Mouse (Mus musculus) common myeloid progenitor, adult 5-6 weeks (primary cell): ENCODE data around the gene Tfam. TPM values are rescaled to one million over a fixed set of nuclear protein-coding genes. Genes with fewer than 3 reads are reported as not detected.

Experiments
- ATAC-seq: replicated peaks from 2 replicates; pipeline ENCODE4 v1.8.0; 2016; ENCODE audit warnings: low read depth, mild to moderate bottlenecking, moderate TSS enrichment, inconsistent platforms; ENCODE audit not compliant: poor library complexity, severe bottlenecking
- total RNA-seq: library from RNA; stranded (forward); fragments of 200-1000, 187-1606 nt; gene quantifications from 2 replicates; pipeline ENCODE4 v1.2.3, GENCODE M21; 2017

The Tfam gene
- total RNA-seq, 1 experiment from 2014 or later = 147 TPM

- ATAC-seq = no peak
Observed at GRCm38 (mm10) chr10:71176341-71176740, 61.7 kb downstream of the Tfam start.

Other genes with a start within 250 kb of the Tfam start
- gene Bicc1, start 78.6 kb downstream of the Tfam start, total RNA-seq = not detected in 2 replicates
- gene Ube2d1, start 47.0 kb upstream of the Tfam start, total RNA-seq = 9.8 and 15.0 TPM in 2 replicates
- gene Cisd1, start 106.7 kb upstream of the Tfam start, total RNA-seq = 26.3 and 27.5 TPM in 2 replicates
- gene Ipmk, start 109.5 kb upstream of the Tfam start, total RNA-seq = 24.8 and 35.5 TPM in 2 replicates